Mouse (Mus musculus) olfactory bulb, adult 2 months (tissue): ENCODE measurements at regions not wholly inside any gene's neighbourhood (a gene's known extent, or its start where the extent isn't known, plus 50 kb on each side); places are given as distances from the start of the nearest gene placed in this dataset.

Source experiments
- CTCF ChIP-seq: fragments of 200-500 bp; IDR thresholded peaks from 2 replicates; pipeline ENCODE4 v1.5.1; 2012; ENCODE audit warnings: low read depth, mild to moderate bottlenecking, low read length, moderate library complexity; ENCODE audit not compliant: insufficient read depth
- POLR2A ChIP-seq: fragments of 200-500 bp; IDR thresholded peaks from 2 replicates; pipeline ENCODE4 v1.6.1; 2012; ENCODE audit warnings: mild to moderate bottlenecking, low read depth, low read length, moderate library complexity; ENCODE audit not compliant: insufficient read depth

- no peak for TF ChIP-seq CTCF
- no peak for TF ChIP-seq POLR2A
These were observed 652.9 kb upstream of the Gm19410 start for GRCm38 (mm10) chr8:35112591-35113265.
